Mouse (Mus musculus): ENCODE measurements at regions not wholly inside any gene's neighbourhood (a gene's known extent, or its start where the extent isn't known, plus 50 kb on each side); places are given as distances from the start of the nearest gene placed in this dataset.
A peak's percentile ranks its signal among the peaks of the same experiment; 100 is the strongest.

GRCm38 (mm10) chr6:52429204-52429552, 115.9 kb downstream of the Evx1 start:
- no peak for DNase-seq

GRCm38 (mm10) chr6:52433234-52433633, 119.9 kb downstream of the Evx1 start:
- no peak for DNase-seq

DNA sequence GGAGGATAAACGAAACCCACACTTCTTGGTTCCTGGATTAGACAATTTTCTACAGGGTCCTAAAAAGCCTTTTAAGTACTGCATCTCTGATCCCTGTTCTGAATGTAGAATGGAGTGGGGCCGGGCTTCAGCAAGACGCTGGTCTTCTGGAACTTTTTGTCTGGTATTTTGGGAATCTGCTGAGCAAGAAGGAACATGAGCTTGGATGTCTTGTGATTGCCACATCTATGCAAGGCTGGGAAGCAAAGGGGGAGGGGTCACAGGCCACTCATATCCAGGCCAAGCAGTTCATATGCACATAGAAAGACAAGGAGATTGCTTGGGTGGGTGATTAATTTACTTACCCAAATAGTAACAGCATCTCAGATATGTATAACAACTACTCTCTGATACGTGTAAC, 121.5 kb downstream of the Evx1 start:
- no peak for DNase-seq

DNA sequence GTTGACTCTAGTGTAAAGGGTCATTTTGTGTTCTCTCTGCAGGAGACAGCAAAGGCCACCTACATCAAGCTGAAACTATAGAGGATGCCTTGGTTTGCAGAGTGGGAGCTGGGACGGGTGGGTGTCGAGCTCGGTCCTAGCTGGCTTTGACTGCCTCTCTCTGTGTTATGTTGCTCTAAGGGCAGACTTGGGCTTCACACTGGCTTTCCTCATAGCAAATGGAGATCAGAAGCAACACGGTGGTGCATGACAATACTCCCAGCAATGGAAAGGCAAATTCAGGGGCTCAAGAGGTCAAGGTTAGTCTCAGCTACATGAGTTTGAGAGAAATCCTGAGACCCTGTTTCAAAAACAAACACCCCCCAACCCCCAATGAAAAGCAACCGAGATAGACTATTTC, 122.1 kb downstream of the Evx1 start:
- DNase-seq = no peak

DNA sequence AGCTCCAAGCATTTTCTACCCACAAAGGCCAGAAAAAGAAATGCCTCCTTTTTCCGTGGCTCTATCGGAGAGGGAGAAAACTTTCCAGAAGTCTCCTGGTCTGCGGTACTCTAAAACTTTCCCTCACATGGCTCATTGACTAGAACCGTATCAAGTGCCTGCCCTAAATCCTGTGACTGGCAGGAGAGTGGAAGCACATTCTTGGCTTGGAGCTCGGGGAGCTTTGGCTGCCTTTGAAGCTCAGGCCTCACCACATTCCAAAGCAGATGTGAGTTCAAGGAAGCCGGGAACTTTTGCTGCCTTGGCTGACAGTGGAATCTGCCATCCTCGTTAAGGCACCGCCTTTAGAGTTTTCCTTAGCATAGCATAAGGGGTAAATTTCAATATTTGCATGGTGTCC, 125.1 kb downstream of the Evx1 start:
- DNase-seq = peak; percentile 73

- no peak for DNase-seq
Measured at GRCm38 (mm10) chr6:52439204-52439603, 125.9 kb downstream of the Evx1 start.

- DNase-seq = no peak
Measured at GRCm38 (mm10) chr6:52440160-52440559, 126.9 kb downstream of the Evx1 start.

GRCm38 (mm10) chr6:52443112-52443984, 130.1 kb downstream of the Evx1 start:
- DNase-seq = no peak

GRCm38 (mm10) chr6:52458828-52459227, 145.5 kb downstream of the Evx1 start:
- no peak for DNase-seq

DNA sequence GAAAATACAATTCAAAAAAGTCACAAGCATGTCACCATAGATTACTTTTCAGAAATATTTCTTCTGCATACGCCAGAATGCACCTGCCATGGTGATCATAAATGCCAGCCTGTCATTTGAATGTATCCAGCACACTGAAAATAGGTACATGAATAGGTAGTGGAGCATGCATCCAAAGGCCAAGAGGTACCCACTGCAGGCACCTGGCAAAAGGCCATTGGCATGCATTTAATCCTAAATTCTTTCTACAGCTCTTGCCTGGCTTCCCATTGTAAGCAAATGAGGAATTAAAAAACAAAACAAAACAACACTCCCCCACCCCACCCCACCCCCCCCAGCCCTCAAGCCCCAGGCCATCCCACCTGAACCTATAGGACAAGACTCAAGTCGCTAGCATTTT, 147.9 kb downstream of the Evx1 start:
- DNase-seq = no peak

DNA sequence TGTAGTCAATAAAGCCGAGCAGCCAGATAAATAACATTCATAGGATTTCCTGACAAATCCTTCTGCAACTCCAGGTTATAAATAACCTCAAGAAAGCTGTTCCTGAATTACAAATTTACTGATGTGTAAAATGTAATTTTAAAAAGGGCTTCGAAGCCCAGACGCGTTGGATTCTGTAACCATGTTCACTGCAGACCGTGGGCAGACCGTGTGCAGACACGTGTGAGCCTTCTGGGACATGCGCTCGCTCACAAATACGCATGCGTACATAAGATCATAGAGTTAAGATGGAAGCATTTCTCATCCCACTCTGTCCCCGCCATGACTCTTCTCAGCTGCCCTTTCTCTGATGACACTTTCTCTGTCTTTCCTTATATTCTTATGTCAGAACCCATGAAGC, 150.1 kb downstream of the Evx1 start:
- DNase-seq = no peak

DNA sequence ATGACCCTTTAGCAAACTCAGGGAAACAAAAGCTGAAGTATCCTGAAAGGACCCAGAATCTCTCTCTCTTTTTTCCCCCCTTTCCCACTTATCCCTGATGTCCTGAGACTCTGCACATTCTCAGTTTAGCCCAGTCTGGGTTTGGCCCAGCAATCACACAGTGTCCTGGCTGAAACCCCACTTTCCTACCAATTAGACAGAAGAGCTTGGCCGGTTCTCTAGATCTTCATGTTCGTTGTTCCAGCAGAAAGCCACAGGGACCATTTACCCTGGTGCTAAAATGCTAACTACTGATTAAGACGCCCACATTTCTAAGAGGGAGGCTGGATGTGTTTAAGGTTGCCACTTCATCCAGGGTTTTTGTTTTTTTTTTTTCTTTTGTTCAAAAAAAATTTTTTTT, 151.3 kb downstream of the Evx1 start:
- DNase-seq = peak; percentile 52

GRCm38 (mm10) chr6:52465834-52466525, 152.7 kb downstream of the Evx1 start:
- no peak for DNase-seq

- no peak for DNase-seq
Measured at GRCm38 (mm10) chr6:52470831-52471230, 157.5 kb downstream of the Evx1 start.

GRCm38 (mm10) chr6:52471384-52471957, 158.2 kb downstream of the Evx1 start:
- no peak for DNase-seq

DNA sequence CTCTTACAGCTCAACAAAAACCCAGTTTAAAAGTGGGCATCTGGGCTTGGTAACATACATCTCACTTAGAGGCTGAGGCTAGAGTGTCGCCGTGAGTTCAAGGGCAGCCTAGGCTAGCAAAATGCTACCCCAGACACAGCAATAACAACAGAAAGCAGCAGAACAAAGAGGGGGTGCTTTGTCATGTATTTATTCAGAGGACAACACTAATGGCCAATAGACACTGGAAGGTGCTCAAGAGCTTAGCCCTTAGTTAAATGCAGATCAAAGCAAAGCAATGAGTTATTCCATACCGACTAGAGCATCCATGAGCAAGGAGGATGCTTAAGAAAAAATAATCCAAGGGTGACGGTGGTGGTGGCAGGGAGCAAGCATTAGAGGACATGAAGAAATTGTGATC, 158.7 kb downstream of the Evx1 start:
- no peak for DNase-seq

GRCm38 (mm10) chr6:52473042-52473589, 159.8 kb downstream of the Evx1 start:
- DNase-seq = no peak

GRCm38 (mm10) chr6:52473924-52474323, 160.6 kb downstream of the Evx1 start:
- no peak for DNase-seq

DNA sequence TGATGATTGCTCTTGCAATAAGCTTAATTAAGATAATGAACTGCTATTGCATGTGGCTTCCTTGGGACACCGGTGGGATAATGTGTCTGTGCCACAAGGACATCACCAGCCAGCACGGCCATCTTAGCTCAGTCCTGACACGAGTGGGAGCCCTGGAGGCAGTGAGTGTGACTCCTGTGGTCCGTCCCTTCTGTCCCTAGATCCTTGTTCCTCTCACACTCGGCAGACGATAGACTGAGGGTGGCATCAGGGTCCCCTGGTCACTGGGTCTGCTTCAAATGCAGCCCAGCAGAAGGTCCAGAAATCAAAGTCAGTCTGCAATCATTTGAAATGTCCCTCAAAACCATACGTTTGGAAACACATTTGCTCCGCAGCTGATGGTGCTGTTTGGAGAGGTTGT, 162.4 kb downstream of the Evx1 start:
- no peak for DNase-seq

GRCm38 (mm10) chr6:52476907-52477306, 163.3 kb downstream of the Hibadh start:
- DNase-seq = no peak

DNA sequence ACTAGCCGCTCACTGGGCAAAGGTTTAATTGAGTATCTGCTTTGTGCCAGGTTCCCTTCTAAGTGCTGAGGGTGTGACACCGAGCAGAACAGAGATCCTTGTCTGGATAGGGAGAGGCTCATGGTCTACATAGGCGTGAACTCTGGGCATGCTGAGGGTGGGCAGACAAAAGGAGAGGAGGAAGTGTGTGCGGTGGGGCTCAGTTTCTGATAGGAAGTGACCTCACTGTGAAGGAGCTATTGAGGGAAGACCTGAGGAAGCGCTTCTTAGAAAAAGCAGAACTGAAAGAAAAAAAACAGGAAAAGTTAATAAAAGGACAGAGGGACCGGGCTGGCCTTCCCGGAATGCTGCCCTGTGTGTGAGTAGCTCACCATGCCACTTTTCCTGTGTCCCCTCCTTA, 162.8 kb downstream of the Hibadh start:
- DNase-seq = no peak

- DNase-seq = no peak
Measured at GRCm38 (mm10) chr6:52478624-52479023, 161.6 kb downstream of the Hibadh start.

DNA sequence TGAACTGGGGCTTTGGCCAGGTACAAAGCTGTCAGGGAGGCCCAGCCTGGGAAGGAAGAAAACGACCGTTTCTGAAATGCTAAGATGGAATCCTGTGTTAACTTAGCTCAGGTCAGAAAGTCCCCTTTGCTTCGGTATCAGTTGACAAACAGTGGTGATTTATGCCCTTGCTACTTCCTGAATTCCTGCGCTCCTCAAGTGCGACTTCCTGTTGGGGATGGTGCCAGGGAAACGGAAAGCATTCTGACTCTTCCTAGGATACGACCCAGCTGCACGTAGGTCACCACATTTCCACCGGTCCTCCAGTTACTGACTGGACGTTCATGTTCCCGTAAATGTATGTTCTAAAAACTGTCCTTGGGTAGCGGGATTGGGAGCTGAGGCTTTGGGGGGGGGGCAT, 161.0 kb downstream of the Hibadh start:
- no peak for DNase-seq

Measured in gastrocnemius, postnatal 25 days (tissue).